Mouse (Mus musculus) midbrain, embryonic 16.5 days (tissue): ENCODE results near the gene Gm28539. TPM values are rescaled to one million over a fixed set of nuclear protein-coding genes. Genes with fewer than 3 reads are reported as not detected.
A peak's percentile ranks its signal among the peaks of the same experiment; 100 is the strongest.

Experiments used
- ATAC-seq: fragments of 200-750 bp; cut with Nextera tagmentation; 2 replicates; pipeline ENCODE4 v1.8.0; 2017; ENCODE audit warnings: moderate TSS enrichment
- H3K27ac ChIP-seq: fragments of 300-500 bp; sonication (generic); 2 replicates; pipeline ENCODE4 v1.5.1; 2014; ENCODE audit warnings: mild to moderate bottlenecking, low read length, mixed read lengths
- H3K27me3 ChIP-seq: fragments of 300-500 bp; sonication (generic); 2 replicates; pipeline ENCODE4 v1.6.1; 2014; ENCODE audit warnings: low read depth, low read length, mixed read lengths; ENCODE audit not compliant: control insufficient read depth, insufficient read depth
- H3K36me3 ChIP-seq: fragments of 300-500 bp; sonication (generic); 2 replicates; pipeline ENCODE4 v1.6.1; 2014; ENCODE audit warnings: mild to moderate bottlenecking, low read length, moderate library complexity, mixed read lengths; ENCODE audit not compliant: control insufficient read depth, insufficient read depth
- H3K4me1 ChIP-seq: fragments of 300-500 bp; sonication (generic); 2 replicates; pipeline ENCODE4 v1.6.1; 2014; ENCODE audit warnings: mild to moderate bottlenecking, low read length, mixed read lengths; ENCODE audit not compliant: control insufficient read depth, insufficient read depth
- H3K4me2 ChIP-seq: fragments of 300-500 bp; sonication (generic); 2 replicates; pipeline ENCODE4 v1.6.1; 2014; ENCODE audit warnings: mild to moderate bottlenecking, low read length, mixed read lengths
- H3K4me3 ChIP-seq: fragments of 300-500 bp; sonication (generic); 2 replicates; pipeline ENCODE4 v1.5.1; 2014; ENCODE audit warnings: low read depth, mild to moderate bottlenecking, low read length, moderate library complexity, mixed read lengths
- H3K9ac ChIP-seq: fragments of 300-500 bp; sonication (generic); 2 replicates; pipeline ENCODE4 v1.6.1; 2014; ENCODE audit warnings: low read depth, low read length, mixed read lengths
- H3K9me3 ChIP-seq: fragments of 300-500 bp; sonication (generic); replicated peaks from 2 replicates; pipeline ENCODE4 v1.6.1; 2014; ENCODE audit warnings: mild to moderate bottlenecking, low read length, mixed read lengths; ENCODE audit not compliant: control insufficient read depth, poor library complexity, severe bottlenecking
- WGBS: fragments of 180-500 bp; shearing (Covaris S2); extraction: QIAGEN DNeasy Blood & Tissue Kit; methylation state at CpG from one replicate; pipeline ENCODE4 v1.1.7; 2014; 5-methylcytosine and 5-hydroxymethylcytosine counted together
- polyA plus RNA-seq: library from polyadenylated mRNA; unstranded; fragments of >200 nt; fragmentation: Nextera tagmentation; extraction: Ambion mirVana; gene quantifications from 2 replicates; pipeline ENCODE4 v1.2.1, GENCODE M21; 2015

Gene Gm28539
- polyA plus RNA-seq, 1 experiment from 2014 or later = not detected

GRCm38 (mm10) chr16:18877386-18878090 is 41.2 kb downstream of the Gm28539 start:
- peak overlapping the region; percentile 96 for H3K27ac ChIP-seq
- peak overlapping the region; percentile 98 for H3K9ac ChIP-seq
- ATAC-seq = peak; percentile 52
- H3K27me3 ChIP-seq = no peaks in the 10 kb centered on the region
- peaks cover 35% of the 10 kb centered on the region for H3K4me1 ChIP-seq
- H3K9me3 ChIP-seq = no peaks in the 10 kb centered on the region
- peaks cover 7% of the 10 kb centered on the region for H3K36me3 ChIP-seq
- H3K4me2 ChIP-seq = peak overlapping the region; percentile 79
- WGBS = 0% methylated on average over 41 of the region's 43 CpGs
- peak overlapping the region; percentile 99 for H3K4me3 ChIP-seq

DNA sequence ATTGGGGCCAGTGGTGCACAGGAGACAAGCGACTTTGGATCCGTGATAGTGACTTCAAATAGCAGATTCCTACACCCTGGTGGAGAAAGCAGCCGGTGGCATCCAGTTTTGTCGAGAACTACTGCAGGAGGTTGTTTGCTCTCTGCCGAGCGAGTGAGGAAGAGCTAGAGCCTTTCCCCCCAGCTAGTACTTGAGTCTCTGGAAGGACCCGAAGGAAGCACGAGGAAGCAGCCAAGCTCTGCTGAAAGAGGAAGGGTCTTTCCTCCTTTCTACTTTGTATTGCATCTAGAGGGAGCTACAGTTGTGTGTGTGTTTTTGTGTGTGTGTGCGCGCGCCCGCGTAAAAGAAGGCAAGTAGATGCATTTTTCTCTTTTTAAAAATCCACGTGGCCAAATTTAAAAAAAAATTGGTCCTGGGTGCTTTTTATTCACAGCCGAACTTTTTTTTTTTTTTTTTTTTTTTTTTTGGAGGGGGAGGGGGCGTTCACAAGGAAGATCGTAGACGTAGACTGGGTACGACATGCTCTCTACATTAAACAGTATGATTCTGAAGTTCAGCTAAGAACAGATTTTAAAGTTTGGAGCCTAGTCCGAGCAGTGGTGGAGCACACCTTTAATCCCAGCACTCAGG is 41.8 kb downstream of the Gm28539 start:
- H3K4me3 ChIP-seq = peak overlapping the region; percentile 99
- H3K36me3 ChIP-seq = peaks cover 5% of the 10 kb centered on the region
- H3K4me1 ChIP-seq = peaks cover 35% of the 10 kb centered on the region
- peak overlapping the region; percentile 96 for H3K27ac ChIP-seq
- H3K9me3 ChIP-seq = no peaks in the 10 kb centered on the region
- peak overlapping the region; percentile 98 for H3K9ac ChIP-seq
- 28% methylated on average over 20 of the region's 20 CpGs for WGBS
- no peak for ATAC-seq
- H3K4me2 ChIP-seq = peak overlapping the region; percentile 79
- H3K27me3 ChIP-seq = no peaks in the 10 kb centered on the region

GRCm38 (mm10) chr16:18884044-18884443 is 47.7 kb downstream of the Gm28539 start:
- Histone ChIP-seq H3K4me1 (peaks cover 22% of the 10 kb centered on the region), H3K4me2 (no peak overlapping the region), H3K9me3 (no peaks in the 10 kb centered on the region), H3K27me3 (no peaks in the 10 kb centered on the region), H3K4me3 (no peak overlapping the region), H3K9ac (no peak overlapping the region), H3K27ac (no peak overlapping the region), H3K36me3 (no peaks in the 10 kb centered on the region)
- ATAC-seq = no peak

DNA sequence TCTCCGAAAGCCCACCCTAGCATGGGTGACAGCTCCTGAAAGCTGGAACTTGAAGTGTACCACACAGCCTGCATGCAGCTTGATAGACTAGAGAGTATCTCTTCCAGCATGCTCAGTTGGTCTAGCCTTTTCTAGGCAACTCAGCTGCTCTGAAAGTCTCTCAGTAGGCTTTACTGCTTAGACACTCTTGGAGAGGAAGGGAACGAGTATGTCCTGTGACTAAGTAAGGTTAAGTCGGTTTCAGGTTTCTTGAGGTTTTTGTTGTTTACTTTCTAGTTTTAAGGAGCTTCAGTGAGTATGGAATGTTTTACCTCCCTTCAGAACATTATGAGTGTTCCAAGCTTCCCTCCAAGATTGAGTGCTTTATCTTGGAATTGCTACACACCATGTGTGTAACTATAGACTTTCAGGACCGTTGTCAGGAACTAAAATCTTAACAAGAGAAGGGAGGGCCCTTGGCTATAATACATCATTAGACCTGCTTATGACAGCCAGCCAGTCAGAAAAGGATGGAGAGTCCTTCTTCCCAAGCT is 57.5 kb downstream of the Gm28539 start:
- Histone ChIP-seq H3K4me2 (no peak overlapping the region), H3K36me3 (peaks cover 20% of the 10 kb centered on the region), H3K9ac (no peak overlapping the region), H3K4me1 (no peaks in the 10 kb centered on the region), H3K27me3 (no peaks in the 10 kb centered on the region), H3K27ac (no peak overlapping the region), H3K4me3 (no peak overlapping the region), H3K9me3 (no peaks in the 10 kb centered on the region)
- no peak for ATAC-seq
- 92% methylated on average over 4 of the region's 4 CpGs for WGBS

DNA sequence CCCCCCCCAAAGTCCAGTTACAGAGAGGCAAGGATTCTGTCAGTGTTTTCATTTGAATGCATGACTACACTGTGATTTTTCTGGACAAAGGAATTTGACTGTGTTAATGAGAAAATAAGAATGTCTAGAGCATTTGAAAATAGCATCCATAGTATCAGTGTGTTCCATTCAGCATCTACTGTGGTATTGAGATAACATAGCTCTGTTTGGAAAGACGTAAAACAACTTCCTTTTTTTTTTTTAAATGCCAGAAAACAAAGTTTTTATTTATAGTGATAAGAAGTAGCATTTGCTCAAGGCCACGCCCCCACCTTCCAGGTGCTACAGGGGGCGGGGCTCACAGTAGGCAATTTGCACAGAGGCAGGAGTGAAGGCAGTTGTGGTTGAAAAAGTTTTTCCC is 58.9 kb downstream of the Gm28539 start:
- H3K9ac ChIP-seq = no peak overlapping the region
- no peak overlapping the region for H3K4me3 ChIP-seq
- no peaks in the 10 kb centered on the region for H3K4me1 ChIP-seq
- H3K9me3 ChIP-seq = no peaks in the 10 kb centered on the region
- ATAC-seq = no peak
- 96% methylated on average over 3 of the region's 3 CpGs for WGBS
- no peak overlapping the region for H3K27ac ChIP-seq
- H3K4me2 ChIP-seq = no peak overlapping the region
- H3K36me3 ChIP-seq = peaks cover 23% of the 10 kb centered on the region
- no peaks in the 10 kb centered on the region for H3K27me3 ChIP-seq

DNA sequence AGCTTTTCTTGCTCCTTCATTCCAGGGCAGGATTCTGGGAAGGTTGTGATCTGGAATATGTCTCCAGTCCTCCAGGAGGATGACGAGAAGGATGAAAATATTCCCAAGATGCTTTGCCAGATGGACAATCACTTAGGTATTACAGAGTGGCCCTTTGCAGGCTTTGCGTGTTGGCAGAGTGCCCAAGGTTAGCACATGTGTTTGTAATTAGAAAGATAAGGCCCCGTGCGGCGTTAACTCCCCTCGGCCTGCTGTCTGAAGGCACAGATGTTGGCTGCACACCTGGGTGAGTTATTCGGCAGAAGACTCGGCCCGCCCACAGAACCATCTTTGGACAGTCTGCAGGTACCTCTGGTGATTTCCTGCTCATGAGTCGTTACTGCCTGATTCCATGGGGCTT is 60.0 kb downstream of the Gm28539 start:
- Histone ChIP-seq H3K9me3 (no peaks in the 10 kb centered on the region), H3K4me2 (no peak overlapping the region), H3K27ac (no peak overlapping the region), H3K4me3 (no peak overlapping the region), H3K9ac (no peak overlapping the region), H3K27me3 (no peaks in the 10 kb centered on the region), H3K4me1 (no peaks in the 10 kb centered on the region), H3K36me3 (peaks cover 27% of the 10 kb centered on the region)
- 90% methylated on average over 10 of the region's 10 CpGs for WGBS
- no peak for ATAC-seq

GRCm38 (mm10) chr16:18905648-18906047 is 69.3 kb downstream of the Gm28539 start:
- Histone ChIP-seq H3K36me3 (peaks cover 27% of the 10 kb centered on the region; the same call in 1 of the 2 replicates), H3K4me1 (no peaks in the 10 kb centered on the region), H3K9me3 (no peaks in the 10 kb centered on the region), H3K9ac (no peak overlapping the region), H3K27me3 (no peaks in the 10 kb centered on the region), H3K27ac (no peak overlapping the region), H3K4me2 (no peak overlapping the region), H3K4me3 (no peak overlapping the region)
- ATAC-seq = no peak
- WGBS = 92% methylated on average over 1 of the region's 1 CpGs

- Histone ChIP-seq H3K36me3 (peaks cover 35% of the 10 kb centered on the region), H3K27me3 (no peaks in the 10 kb centered on the region), H3K4me2 (no peak overlapping the region)
These were observed 79.7 kb downstream of the Gm28539 start for GRCm38 (mm10) chr16:18916064-18916463.

DNA sequence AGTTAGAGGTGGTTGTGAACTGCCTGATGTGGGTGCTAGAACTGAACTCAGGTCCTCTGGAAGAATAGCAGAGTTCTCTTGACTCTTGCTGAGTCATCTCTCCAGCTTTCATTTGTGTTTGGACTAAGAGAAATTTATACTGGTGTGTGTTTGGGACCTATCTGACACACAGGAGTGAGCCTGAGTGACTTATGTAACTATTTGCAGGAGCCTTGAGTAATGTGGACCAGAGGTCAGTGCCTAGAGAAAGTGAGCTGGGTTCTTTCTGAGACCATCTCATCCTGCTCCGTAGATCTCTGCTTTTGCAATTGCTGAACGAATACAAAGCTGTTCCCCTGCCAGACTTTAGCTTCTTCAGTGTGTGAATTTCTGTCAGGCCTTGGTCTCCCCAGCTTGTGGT is 85.4 kb downstream of the Gm28539 start:
- no peaks in the 10 kb centered on the region for H3K4me1 ChIP-seq
- H3K4me3 ChIP-seq = no peak overlapping the region
- no peak for ATAC-seq
- H3K27me3 ChIP-seq = no peaks in the 10 kb centered on the region
- 95% methylated on average over 2 of the region's 2 CpGs for WGBS
- H3K9me3 ChIP-seq = no peaks in the 10 kb centered on the region
- H3K27ac ChIP-seq = no peak overlapping the region
- H3K4me2 ChIP-seq = no peak overlapping the region
- H3K36me3 ChIP-seq = peaks cover 45% of the 10 kb centered on the region
- no peak overlapping the region for H3K9ac ChIP-seq

More at GRCm38 (mm10) chr16:18916064-18916463, 79.7 kb downstream of the Gm28539 start:
- ATAC-seq = no peak
- no peak overlapping the region for H3K27ac ChIP-seq
- H3K9ac ChIP-seq = no peak overlapping the region
- H3K9me3 ChIP-seq = no peaks in the 10 kb centered on the region
- no peak overlapping the region for H3K4me3 ChIP-seq
- no peaks in the 10 kb centered on the region for H3K4me1 ChIP-seq
- 96% methylated on average over 4 of the region's 4 CpGs for WGBS
